Mouse (Mus musculus): Measurements from ENCODE around the gene Snap23.
"Not testable (repeated sequence)": the region's sequence is repeated elsewhere in the genome, so short reads cannot be mapped to it uniquely, and the experiment has no call there.

Snap23 gene

GRCm38 (mm10) chr2:120566886-120567797 lies at the start of gene Snap23:
Gene Snap23, plus strand, starts transcription at chr2:120567671.
- peak; percentile 96 for DNase-seq

GRCm38 (mm10) chr2:120518547-120519210 lies 48.8 kb upstream of the Snap23 start:
- DNase-seq = no peak

GRCm38 (mm10) chr2:120526771-120527170 lies 40.7 kb upstream of the Snap23 start:
- DNase-seq = no peak

GRCm38 (mm10) chr2:120529531-120529930 lies 37.9 kb upstream of the Snap23 start:
- DNase-seq = no peak

- no peak for DNase-seq
These were observed 36.2 kb upstream of the Snap23 start for GRCm38 (mm10) chr2:120531223-120531622.

- no peak for DNase-seq
These were observed 28.1 kb upstream of the Snap23 start for GRCm38 (mm10) chr2:120539333-120539732.

GRCm38 (mm10) chr2:120539778-120540208 lies 27.7 kb upstream of the Snap23 start:
- DNase-seq = peak; percentile 33

GRCm38 (mm10) chr2:120544732-120545131 lies 22.7 kb upstream of the Snap23 start:
- no peak for DNase-seq

GRCm38 (mm10) chr2:120556868-120557267 lies 10.6 kb upstream of the Snap23 start:
- no peak for DNase-seq

GRCm38 (mm10) chr2:120558813-120559212 lies 8.7 kb upstream of the Snap23 start:
- DNase-seq = no peak

GRCm38 (mm10) chr2:120561524-120561923 lies 5.9 kb upstream of the Snap23 start:
- DNase-seq = no peak

GRCm38 (mm10) chr2:120562859-120563234 lies 4.6 kb upstream of the Snap23 start:
- DNase-seq = no peak

GRCm38 (mm10) chr2:120563235-120563990 lies 4.1 kb upstream of the Snap23 start, which contains the start of gene Zfp106:
Gene Zfp106, minus strand, starts transcription at chr2:120563843.
- DNase-seq = peak; percentile 90

GRCm38 (mm10) chr2:120564548-120565188 lies 2.8 kb upstream of the Snap23 start:
- DNase-seq = peak; percentile 28

GRCm38 (mm10) chr2:120565363-120565762 lies 2.1 kb upstream of the Snap23 start:
- DNase-seq = no peak

- DNase-seq = no peak
These were observed 388 bp downstream of the Snap23 start for GRCm38 (mm10) chr2:120567798-120568320.

GRCm38 (mm10) chr2:120571081-120571480 lies 3.6 kb downstream of the Snap23 start:
- no peak for DNase-seq

GRCm38 (mm10) chr2:120572161-120572560 lies 4.7 kb downstream of the Snap23 start:
- DNase-seq = not testable (repeated sequence)

- DNase-seq = no peak
These were observed 7.7 kb downstream of the Snap23 start for GRCm38 (mm10) chr2:120575121-120575520.

GRCm38 (mm10) chr2:120575978-120576377 lies 8.5 kb downstream of the Snap23 start:
- no peak for DNase-seq

GRCm38 (mm10) chr2:120577799-120578198 lies 10.3 kb downstream of the Snap23 start:
- no peak for DNase-seq

GRCm38 (mm10) chr2:120578286-120578685 lies 10.8 kb downstream of the Snap23 start:
- DNase-seq = no peak
